Mouse (Mus musculus) T-helper 2 cell (primary cell): ENCODE measurements around the gene Kdelr1.

Source experiments
- in situ Hi-C: fragments of 300-600 bp; cut with MboI, MseI; formaldehyde crosslinking; loops from one replicate; pipeline ENCODE4 v1.15.1; 2025; ENCODE audit warnings: high pct_unique_total_duplicates

Gene Kdelr1

DNA sequence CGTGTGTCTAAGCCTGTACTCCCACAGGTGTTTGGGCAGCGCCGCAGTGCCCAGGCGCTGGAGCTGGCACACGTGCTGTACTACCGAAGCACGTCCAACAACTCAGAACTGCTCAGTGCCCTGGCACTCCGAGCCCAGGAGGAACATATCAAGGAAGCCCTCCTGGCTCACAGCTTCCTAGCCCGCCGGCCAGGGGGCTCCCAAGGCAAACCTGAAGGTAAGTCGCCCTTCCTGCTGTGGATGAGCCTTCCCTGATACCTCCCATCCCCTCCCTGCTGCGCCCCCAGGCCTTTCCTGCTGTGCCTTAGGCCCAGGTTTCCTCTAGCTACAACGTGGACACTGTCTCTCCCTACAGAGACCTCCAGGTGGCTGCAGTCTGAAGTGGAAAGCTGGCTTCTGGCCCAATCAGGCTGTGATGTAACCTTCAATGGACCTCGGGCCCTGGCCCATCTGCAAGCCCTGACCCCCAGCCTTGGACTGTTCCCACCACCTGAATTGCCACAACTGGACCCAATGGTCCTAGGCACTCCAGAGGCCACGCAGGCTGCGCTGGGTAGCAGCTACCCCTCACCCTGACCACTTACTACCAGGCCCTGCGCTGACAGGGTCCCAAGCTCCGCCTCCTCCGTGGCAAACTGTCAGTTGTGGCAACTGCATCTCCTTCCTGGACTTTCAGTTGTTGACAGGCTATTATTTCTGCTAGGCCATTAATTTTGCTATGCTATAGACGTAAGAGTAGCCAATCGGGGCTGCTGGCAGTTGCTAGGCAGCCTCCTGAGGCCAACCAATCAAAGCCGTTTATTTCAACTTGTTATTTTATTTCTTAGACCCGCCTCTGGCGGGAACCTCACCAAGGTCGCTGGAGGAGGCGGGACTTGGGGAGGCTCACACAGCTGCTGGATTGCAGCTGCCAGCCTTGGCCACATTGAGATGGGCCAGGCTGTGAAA is 43.8 kb downstream of the Kdelr1 start:
- in situ Hi-C loops, result no loop called here

DNA sequence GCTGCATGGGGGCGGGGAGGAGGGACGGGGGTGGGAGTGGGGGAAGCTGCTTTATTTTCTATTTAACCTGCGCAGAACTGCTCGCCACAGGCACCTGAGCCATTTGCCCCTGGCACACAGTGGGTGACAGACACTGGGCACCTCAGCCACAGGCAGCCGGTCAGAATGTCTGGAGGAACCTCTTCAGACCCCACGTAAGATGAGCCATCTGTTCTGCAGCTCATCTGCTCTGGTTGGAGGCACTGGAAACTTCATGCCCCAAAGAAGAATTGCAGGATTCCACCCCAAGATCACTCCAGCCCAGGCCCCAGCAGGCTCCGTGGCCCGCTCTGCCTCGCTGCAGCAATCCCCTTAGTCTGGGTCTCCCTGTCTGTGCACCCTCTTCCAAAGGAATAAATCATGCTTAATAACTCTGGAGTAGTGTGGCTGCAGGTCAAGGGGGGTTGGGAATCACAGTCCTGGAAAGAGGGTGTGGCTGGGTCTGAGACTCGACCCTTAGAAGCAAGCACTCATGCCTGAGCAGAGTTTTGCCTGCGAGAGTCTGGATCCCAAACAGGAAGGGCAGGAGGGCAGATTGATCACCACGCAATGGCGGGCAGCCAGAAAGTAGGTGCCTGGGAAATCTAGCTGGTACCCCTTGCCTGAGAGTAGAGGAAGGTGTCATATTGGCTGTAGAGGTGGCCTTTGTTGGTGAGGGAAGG is 44.6 kb downstream of the Kdelr1 start:
- in situ Hi-C loops, result no loop called here

DNA sequence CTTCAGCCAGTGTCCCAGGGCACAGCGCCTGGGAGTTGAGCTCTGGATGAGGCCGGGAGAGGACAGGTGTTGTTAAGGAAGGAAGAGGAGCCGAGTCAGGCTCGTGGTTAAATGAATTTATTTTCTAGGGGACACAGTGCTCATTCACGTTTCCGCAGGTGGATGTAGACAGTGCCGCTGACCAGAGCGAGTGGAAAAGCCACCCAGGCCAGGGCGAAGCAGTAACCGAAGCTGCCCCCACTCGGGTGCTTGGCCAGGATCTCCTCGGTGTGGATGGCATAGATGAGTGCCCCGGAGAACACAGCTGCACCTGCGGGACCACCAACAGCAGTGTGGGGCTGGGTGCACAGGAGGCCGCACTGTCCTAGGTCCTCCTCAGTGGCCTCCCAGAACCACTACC is 45.4 kb downstream of the Kdelr1 start:
- in situ Hi-C loops, result no loop called here

DNA sequence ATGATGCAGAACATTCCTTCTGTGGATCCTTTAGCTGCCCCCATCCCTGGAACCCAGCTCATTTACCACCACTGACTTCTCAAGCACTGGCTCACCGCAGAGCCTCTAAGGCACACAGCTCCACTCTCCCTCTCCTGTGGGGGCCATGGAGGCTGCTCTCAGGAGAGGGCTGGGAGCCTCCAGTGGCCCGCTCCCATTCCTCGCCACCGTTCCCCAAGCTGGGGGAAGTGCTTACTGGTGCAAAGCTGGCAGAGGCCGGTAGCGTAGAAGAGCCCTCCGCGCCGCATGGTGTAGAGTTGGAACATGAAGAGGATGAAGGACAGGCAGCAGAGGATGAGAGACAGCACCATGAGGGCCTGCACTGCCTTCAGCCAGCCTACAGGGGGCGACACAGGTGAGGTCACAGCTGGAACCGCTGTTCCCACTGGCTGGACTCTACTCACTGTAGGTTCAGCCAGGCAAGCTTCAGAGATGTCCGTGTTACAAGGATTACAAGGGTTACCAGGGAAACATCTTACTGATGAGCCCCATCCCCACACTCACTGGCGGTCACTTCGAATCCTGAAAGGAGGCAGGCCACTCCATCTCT is 46.6 kb downstream of the Kdelr1 start:
- in situ Hi-C loops, result no loop called here

DNA sequence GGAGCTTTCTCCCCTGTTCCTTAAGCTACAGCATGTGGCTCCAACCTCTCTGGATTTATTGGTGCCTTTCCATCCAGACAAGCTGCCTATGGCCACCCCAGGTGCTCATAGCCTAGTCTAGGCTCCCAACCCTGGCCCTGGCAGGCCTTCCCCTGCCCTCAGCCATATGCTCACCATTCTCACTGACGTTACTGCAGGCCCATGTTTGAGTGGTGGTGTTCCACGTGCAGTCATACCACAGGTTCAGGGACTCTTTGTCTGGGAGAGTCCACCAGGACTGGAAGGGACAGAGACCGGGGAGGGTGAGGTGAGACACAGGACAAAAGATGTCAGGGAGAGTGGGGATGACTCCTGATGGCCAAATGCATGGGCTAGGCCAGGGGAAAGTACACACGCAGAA is 47.2 kb downstream of the Kdelr1 start:
- in situ Hi-C loops, result loop anchor here (5.0 kb wide), 2 partner anchors 117 to 177 kb away; no protein-coding TSS in a partner anchor

DNA sequence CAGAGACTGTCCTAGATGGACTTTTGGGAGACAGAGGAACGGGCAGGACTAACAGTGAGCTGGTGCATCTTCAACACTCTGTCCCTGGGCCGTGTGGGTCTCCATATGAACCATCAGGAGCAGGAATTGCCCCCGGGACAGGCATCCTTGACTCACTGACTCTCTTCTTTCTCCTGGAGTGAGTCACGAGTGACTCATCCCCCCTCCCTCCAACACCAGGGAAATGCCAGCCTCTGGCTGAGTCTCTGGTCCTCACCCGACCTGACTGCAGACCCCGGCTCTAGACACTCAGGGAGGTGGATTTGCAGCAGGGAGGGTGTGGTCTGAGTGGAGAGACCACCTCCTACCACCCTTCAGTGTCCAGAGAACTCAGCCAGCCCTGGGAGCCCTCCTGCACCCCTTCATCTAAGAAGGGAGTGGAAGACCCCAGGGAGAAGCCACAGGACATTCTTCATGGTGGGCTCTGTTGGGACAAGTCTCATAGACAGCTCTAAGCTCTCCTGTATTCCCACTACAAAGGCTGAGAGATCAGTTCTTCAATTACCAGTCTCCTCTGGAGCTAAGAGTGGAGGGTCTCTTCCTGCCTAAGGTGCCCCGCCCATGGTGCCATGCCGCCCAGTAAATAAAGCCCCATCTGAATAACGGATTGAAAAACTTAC is 48.1 kb downstream of the Kdelr1 start:
- in situ Hi-C loops, result loop anchor here (5.0 kb wide), 2 partner anchors 118 to 178 kb away; no protein-coding TSS in a partner anchor

DNA sequence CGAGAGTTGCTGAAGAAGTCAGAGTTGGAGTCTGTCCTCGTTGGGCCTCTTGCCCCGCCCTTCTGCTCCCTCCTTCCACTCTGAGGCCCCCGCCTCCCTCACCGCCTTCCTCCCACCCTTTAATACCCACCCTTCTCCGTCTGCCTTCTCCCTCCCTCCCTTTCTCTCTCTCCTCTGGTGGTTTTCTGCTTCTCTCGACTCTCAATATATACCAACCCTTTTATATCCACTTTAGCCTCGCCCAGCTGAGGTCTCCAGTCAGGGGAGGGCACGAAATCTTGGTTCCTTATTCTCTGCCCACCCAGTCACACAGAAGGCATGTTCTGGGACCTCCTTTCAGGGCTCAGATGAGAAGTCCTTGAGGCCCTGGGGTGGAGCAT is 48.7 kb downstream of the Kdelr1 start, which contains the start of gene Emp3:
Gene Emp3 (minus strand): TSS at position 163 of the 380 bp plus-strand sequence.
- in situ Hi-C loops, result loop anchor here (5.0 kb wide), 2 partner anchors 119 to 179 kb away; no protein-coding TSS in a partner anchor

DNA sequence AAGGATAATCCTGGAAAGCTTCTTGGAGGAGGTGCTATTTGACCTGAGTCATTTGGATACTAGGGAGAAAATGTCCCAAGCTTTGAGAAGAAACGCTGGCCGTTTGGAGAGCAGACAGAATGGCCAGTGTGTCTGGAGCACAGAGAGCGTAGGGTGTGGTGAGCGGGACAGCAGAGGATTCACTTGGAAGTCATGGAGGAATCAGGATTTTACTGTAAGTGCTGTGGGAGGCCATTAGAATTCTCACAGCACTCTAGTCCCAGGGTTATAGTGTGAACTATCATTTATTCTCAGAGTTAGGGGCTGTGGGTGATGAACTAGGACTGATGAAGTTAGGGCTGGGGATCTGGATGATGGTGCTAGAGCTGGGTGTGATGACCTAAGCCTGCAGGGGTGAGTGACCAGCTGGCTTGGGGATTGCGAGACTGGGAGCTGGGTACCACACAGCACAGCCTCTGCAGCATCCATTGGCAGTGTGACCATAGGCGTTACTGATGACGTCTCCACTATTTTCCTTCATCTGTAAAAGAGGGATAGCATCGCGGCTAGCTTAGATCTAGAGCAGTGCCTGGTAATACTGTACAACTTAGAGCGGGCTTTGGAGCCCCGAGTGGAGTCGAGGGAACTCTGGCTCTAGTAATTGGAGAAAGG is 49.5 kb downstream of the Kdelr1 start:
- in situ Hi-C loops, result loop anchor here (5.0 kb wide), 2 partner anchors 120 to 180 kb away; no protein-coding TSS in a partner anchor

DNA sequence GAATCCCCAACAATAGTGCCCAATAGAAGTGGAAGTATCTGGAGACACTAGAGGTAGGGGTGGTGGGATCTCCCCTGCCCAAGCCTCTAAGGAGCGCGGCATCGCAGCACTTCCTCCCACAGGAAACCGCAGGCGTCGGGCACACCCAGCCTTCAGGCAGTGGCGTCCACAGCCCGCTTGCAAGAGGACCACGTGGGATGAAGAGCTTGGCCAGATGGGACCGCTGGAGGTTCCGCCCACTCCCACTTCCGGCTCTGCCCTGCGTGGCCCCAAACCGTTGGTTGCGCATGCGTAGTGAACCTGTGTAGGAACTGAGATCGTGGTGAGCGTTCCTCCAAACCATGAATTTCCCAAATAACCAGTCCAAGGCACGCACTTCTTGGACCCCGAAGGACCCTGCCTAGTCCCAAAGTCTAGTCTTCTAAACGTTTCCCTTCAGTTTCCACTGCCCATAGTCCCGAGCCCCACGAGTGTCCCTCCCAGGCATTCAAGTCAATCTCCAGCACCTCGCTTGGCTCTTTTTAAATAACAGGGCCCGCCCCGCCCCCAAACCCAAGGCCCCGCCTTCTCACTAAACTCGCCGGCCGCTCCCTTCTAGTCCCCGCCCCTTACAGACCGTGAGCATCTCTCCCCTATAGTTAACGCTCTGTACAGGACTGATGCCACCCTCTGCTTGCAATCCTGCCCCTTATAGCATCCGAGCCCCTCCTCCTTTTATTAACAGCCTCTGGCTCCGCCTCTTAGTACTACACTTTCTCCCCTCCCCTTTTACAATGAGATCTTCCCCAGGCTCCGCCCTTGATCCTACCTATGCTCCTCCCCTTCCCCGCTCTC is 50.6 kb downstream of the Kdelr1 start:
- in situ Hi-C loops, result loop anchor here (5.0 kb wide), 2 partner anchors 121 to 181 kb away; no protein-coding TSS in a partner anchor

DNA sequence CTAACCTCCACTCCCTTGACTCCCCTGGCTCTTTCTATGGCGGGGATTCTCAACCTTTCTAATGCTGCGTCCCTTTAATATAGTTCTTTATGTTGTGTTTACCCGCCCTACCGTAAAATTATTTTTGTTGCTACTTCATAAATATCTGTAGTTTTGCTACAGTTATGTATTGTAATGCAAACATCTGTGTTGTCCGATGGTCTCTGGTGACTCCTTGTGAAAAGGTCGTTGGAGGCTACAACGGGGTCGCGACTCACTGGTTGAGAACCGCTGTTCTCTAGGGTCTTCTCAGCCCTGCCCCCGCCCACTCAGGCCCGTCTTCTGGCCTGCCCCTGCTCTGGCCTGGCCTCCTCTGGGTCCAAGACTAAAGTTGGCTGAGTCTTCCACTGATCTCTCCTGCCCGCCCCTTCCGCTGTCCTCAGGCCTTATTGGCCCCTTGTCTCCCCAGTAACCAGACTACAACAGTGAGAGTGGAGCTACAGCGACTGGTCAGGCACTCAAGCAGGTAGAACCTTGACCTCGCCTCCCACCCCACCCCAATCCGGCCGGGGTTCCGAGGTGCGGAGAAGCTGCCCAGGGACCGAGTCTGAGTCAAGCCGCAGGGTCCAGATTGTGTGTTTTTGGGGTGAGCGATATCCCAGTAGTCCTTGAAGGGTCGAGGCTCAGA is 51.3 kb downstream of the Kdelr1 start, which contains the start of gene Ccdc114:
Gene Ccdc114 (plus strand): TSS at position 311 of the 667 bp plus-strand sequence.
- in situ Hi-C loops, result loop anchor here (5.0 kb wide), 2 partner anchors 122 to 182 kb away; no protein-coding TSS in a partner anchor

DNA sequence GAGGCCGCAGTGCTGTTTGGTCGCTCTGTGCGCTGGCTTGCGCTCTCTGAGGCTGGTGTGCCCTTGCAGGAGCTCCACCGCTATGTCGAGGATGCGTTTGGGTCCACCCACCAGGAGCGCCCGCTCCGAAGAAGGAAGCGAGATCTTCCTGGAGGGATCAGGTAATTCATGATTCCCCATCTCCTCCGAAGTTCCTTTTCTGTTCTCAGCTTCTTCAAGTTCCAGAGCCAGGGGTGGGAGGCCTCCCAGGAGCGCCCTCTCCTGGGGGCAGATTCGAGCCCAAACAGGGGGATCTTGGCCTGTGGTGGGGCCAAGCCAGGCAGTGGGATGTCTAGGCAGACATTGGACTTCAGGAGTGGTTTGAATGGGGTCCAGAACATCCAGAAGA is 51.9 kb downstream of the Kdelr1 start:
- in situ Hi-C loops, result loop anchor here (5.0 kb wide), 2 partner anchors 122 to 182 kb away; no protein-coding TSS in a partner anchor

DNA sequence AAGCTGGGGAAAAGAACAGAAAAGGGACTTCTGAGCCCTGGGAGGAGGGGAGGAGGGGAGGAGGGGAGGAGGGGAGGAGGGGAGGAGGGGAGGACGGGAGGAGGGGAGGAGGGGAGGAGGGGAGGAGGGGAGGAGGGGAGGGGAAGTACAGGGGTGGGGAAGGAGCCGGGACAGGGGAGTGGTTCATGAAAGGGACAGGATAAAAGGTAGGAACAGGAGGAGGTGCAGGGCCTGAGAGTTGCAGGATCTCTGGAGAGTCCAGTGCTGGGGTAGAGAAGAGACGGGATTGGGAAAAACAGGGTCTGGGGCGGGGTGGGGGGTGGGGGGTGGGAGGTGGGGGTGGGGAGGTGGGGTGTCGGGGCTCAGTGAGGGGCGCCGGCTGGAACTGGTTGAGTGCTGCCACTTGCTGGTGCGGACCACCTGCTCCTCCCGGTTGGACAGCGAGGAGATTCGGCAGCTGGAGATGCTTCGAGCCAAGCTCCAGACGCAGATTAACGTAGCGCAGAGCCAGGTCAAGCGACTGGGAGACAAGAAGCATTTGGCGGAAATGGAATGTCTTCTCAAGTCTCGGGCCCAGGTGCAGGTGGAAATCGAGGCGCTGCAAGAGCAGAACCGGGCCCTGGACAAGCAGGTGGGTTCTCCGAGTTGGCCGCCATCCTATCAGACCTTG is 56.2 kb downstream of the Kdelr1 start:
- in situ Hi-C loops, result no loop called here

DNA sequence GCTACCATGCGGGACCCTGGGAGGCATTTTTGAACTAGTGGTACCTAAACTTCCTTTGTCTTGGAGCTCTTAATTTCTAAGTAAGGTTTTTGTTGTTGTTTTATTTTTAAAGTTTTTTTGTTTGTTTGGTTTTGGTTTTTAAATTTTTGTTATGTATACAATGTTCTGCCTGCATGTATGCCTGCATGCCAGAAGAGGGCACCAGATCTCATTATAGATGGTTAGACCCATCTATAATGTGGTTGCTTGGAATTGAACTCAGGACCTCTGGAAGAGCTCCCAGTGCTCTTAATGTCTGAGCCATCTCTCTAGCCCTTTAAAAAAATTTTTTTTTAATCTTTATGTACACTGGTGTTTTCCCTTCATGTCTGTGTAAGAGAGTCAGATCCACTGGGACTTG is 57.1 kb downstream of the Kdelr1 start:
- in situ Hi-C loops, result no loop called here
